Mouse (Mus musculus) lung, postnatal 14 days (tissue): ENCODE measurements around the gene Senp7.

Source experiments
- DNase-seq: peaks from one replicate; pipeline ENCODE4 v3.0.0; 2021

Gene Senp7

GRCm38 (mm10) chr16:56139921-56140320 is 91.8 kb downstream of the Senp7 start:
- DNase-seq = no peak

- no peak for DNase-seq
These were observed 96.9 kb downstream of the Senp7 start for GRCm38 (mm10) chr16:56144876-56145555.

GRCm38 (mm10) chr16:56147679-56148078 is 99.5 kb downstream of the Senp7 start:
- no peak for DNase-seq

GRCm38 (mm10) chr16:56163466-56163865 is 115.3 kb downstream of the Senp7 start:
- DNase-seq = no peak

GRCm38 (mm10) chr16:56170247-56170646 is 122.1 kb downstream of the Senp7 start:
- no peak for DNase-seq

GRCm38 (mm10) chr16:56175867-56176581 is 127.9 kb downstream of the Senp7 start:
- peak; percentile 4 for DNase-seq

GRCm38 (mm10) chr16:56186863-56187262 is 138.7 kb downstream of the Senp7 start:
- no peak for DNase-seq

- DNase-seq = no peak
These were observed 140.1 kb downstream of the Senp7 start for GRCm38 (mm10) chr16:56188198-56188597.

GRCm38 (mm10) chr16:56204051-56204450 is 155.9 kb downstream of the Senp7 start, which contains the start of gene Impg2:
Gene Impg2 (plus strand): TSS chr16:56204313.
- no peak for DNase-seq

GRCm38 (mm10) chr16:56212740-56213139 is 164.6 kb downstream of the Senp7 start:
- no peak for DNase-seq

GRCm38 (mm10) chr16:56227686-56228085 is 179.5 kb downstream of the Senp7 start:
- DNase-seq = no peak

GRCm38 (mm10) chr16:56229455-56229854 is 181.3 kb downstream of the Senp7 start:
- no peak for DNase-seq

GRCm38 (mm10) chr16:56231300-56231699 is 183.2 kb downstream of the Senp7 start:
- peak; percentile 30 for DNase-seq

GRCm38 (mm10) chr16:56232736-56233135 is 184.6 kb downstream of the Senp7 start:
- DNase-seq = peak; percentile 3
